Mouse (Mus musculus) erythroblast, embryonic 14.5 days (primary cell): ENCODE data around the gene Dppa5a.

Experiments used
- GATA1 ChIP-seq: IDR thresholded peaks from 2 replicates; pipeline ENCODE4 v1.6.1; 2012; ENCODE audit warnings: low read length, inconsistent platforms, mixed read lengths
- TAL1 ChIP-seq: IDR thresholded peaks from 3 replicates; pipeline ENCODE4 v1.6.1; 2012; ENCODE audit warnings: low read length, inconsistent platforms, mixed read lengths

DNA sequence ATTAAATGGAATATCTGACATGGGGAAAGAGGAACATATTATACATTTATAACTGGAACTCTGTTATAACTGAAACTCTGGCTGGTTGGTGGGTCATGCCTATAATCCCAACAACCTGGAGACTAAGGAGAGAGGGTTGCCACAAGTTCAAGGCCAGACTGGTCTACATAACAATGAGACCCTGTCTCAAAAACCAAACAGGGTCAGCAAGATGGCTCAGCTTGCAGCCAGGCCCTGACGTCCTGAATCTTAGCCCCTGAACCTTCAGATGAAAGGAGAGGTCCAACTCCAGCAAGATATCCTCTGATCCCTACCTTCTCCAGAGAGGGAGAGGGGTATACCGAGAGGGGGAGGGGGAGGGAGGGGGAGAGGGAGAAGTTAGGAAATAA is 7.5 kb downstream of the Dppa5a start:
- TF ChIP-seq GATA1 (no peak), TAL1 (no peak)
